ENCODE assay signal across 17 mouse cellular contexts in genomic region chr11:83063941-83064349, GRCm38 (mm10). TPM values are rescaled to one million over a fixed set of nuclear protein-coding genes. Genes with fewer than 3 reads are reported as not detected.
DNase-seq lines count a peak whose midpoint lies in the region; ATAC-seq lines count a peak whose summit lies in the region.
"Had no signal": no experiment of that assay in that cellular context is flagged by ENCODE, and none has a peak within 500 bp of the region (broad histone marks: within the 10 kb centered on the region; RNA-seq: fewer than 3 reads in every experiment).

No protein-coding gene starts in this region.

- ATAC-seq in granulocyte monocyte progenitor cell, adult 5-6 weeks (replicated peaks; ENCODE audit: poor library complexity, severe bottlenecking), result peak; percentile 62
- no peak for ATAC-seq in erythroblast, adult 5-6 weeks (replicated peaks; ENCODE audit: low FRiP score, poor library complexity, severe bottlenecking)

- peak; percentile 96 for DNase-seq in heart, adult 11 months
- no peak for DNase-seq in heart, postnatal 4 days
- peak; percentile 11 to 21 for DNase-seq in spleen, adult 18-20 months
- DNase-seq in spleen, adult 12 weeks (ENCODE audit: low spot score), result no peak
- DNase-seq in spleen, postnatal 4 days (ENCODE audit: low spot score in 2 of 2), result peak; percentile 13 to 63
- DNase-seq in right cerebral cortex, postnatal 10 days (ENCODE audit: low spot score in 2 of 2), result no peak
- DNase-seq: adrenal gland, postnatal 25 days; cerebellum, adult 18-20 months; gastrocnemius, postnatal 25 days; lung, postnatal 14 days; retina, postnatal 1 day; thymus, postnatal 14 days had no signal

RNA-seq across cellular contexts. Expression of gene Slfn2, which starts 1.0 kb away (rescaled TPM):
- 1 to 10 TPM; 1.7 to 1.8 TPM for total RNA-seq in heart, postnatal 4 days (2021)
- total RNA-seq in granulocyte monocyte progenitor cell, adult 5-6 weeks (2014; fragmentation: Nextera tagmentation), result 8.3 and 11.4 TPM in 2 replicates
- 30.2 and 43.3 TPM in 2 replicates for total RNA-seq in granulocyte monocyte progenitor cell, adult 5-6 weeks (2017)
- total RNA-seq in erythroblast, adult 5-6 weeks (2015; ENCODE audit: low replicate concordance), result 36.9 and 58.1 TPM in 2 replicates
- total RNA-seq in erythroblast, adult 5-6 weeks (2017; ENCODE audit: low replicate concordance), result 71.9 and 73.6 TPM in 2 replicates

RNA-seq across cellular contexts. Expression of gene Slfn8, which starts 43.3 kb away (rescaled TPM):
- under 1 TPM; 0.43 TPM for total RNA-seq in heart, postnatal 4 days (2021)
- 8.5 and 8.9 TPM in 2 replicates for total RNA-seq in granulocyte monocyte progenitor cell, adult 5-6 weeks (2014; fragmentation: Nextera tagmentation)
- 7.6 and 10.2 TPM in 2 replicates for total RNA-seq in granulocyte monocyte progenitor cell, adult 5-6 weeks (2017)
- total RNA-seq in erythroblast, adult 5-6 weeks (2015; ENCODE audit: low replicate concordance), result 3.7 and 9.0 TPM in 2 replicates
- 2.7 and 5.4 TPM in 2 replicates for total RNA-seq in erythroblast, adult 5-6 weeks (2017; ENCODE audit: low replicate concordance)

RNA-seq across cellular contexts. Expression of gene Slfn1, which starts 52.7 kb away (rescaled TPM):
- total RNA-seq in heart, postnatal 4 days (2021), result under 1 TPM in 1 of 2 experiments, not detected in 1; 0.14 TPM
- 0.30 TPM in 1 of 2 replicates, not detected in the other for total RNA-seq in granulocyte monocyte progenitor cell, adult 5-6 weeks (2014; fragmentation: Nextera tagmentation)
- total RNA-seq in granulocyte monocyte progenitor cell, adult 5-6 weeks (2017), result 3.1 and 3.8 TPM in 2 replicates
- total RNA-seq in erythroblast, adult 5-6 weeks (2015; ENCODE audit: low replicate concordance), result 16.5 and 18.6 TPM in 2 replicates
- total RNA-seq in erythroblast, adult 5-6 weeks (2017; ENCODE audit: low replicate concordance), result 23.3 and 26.2 TPM in 2 replicates
- total RNA-seq: adrenal gland, postnatal 25 days; gastrocnemius, postnatal 25 days; layer of hippocampus, adult 18-20 months; left cerebral cortex, adult 8-10 months; midbrain, postnatal 0 days had no signal

Comparison
In these comparisons a context has a peak if more than half of its experiments do, and no peak if none do; other contexts are left out.
1. DNase-seq: peak in heart, adult 11 months (single experiment), spleen, adult 18-20 months (2 of 2) and spleen, postnatal 4 days (2 of 2); none in heart, postnatal 4 days (single experiment), spleen, adult 12 weeks (single experiment) and right cerebral cortex, postnatal 10 days (0 of 2).